ENCODE assay signal across 13 mouse cellular contexts in genomic region chr10:78316228-78317087, GRCm38 (mm10). TPM values are rescaled to one million over a fixed set of nuclear protein-coding genes. Genes with fewer than 3 reads are reported as not detected.
DNase-seq lines count a peak whose midpoint lies in the region; ATAC-seq and TF ChIP-seq lines count a peak whose summit lies in the region.
"Had no signal": no experiment of that assay in that cellular context is flagged by ENCODE, and none has a peak within 500 bp of the region (broad histone marks: within the 10 kb centered on the region; RNA-seq: fewer than 3 reads in every experiment).

No protein-coding gene starts in this region.

- no peaks in the 10 kb centered on the region for H3K27me3 ChIP-seq in intestine, embryonic 16.5 days (replicated peaks; ENCODE audit: control insufficient read depth, insufficient read depth, low read length)
- no peaks in the 10 kb centered on the region for H3K27me3 ChIP-seq in intestine, embryonic 15.5 days (replicated peaks)
- H3K27me3 ChIP-seq in cerebellum, adult 2 months (ENCODE audit: control insufficient read depth, insufficient read depth, low read length): no peaks in the 10 kb centered on the region
- no peaks in the 10 kb centered on the region for H3K27me3 ChIP-seq in heart, embryonic 16.5 days (ENCODE audit: control insufficient read depth, insufficient read depth, low read length)
- H3K27me3 ChIP-seq: hindbrain, embryonic 12.5 days; liver, embryonic 13.5 days had no signal

- peak; percentile 68 to 70 for DNase-seq in cerebellum, adult 2 months
- no peak for DNase-seq in left cerebral cortex, adult 9 months (ENCODE audit: low spot score in 2 of 2)
- no peak for DNase-seq in thymus, postnatal 14 days
- DNase-seq: adrenal gland, adult 8-10 months; liver, embryonic 13.5 days; lung, postnatal 4 days; right cerebral cortex, postnatal 25 days had no signal

- 88% methylated on average over 15 of the region's 15 CpGs for WGBS in intestine, embryonic 16.5 days
- WGBS in intestine, embryonic 15.5 days: 84% methylated on average over 15 of the region's 15 CpGs
- WGBS in cerebellum, adult 2 months: 19% methylated on average over 15 of the region's 15 CpGs
- WGBS in heart, embryonic 16.5 days: 61% methylated on average over 15 of the region's 15 CpGs

- no peak overlapping the region for H3K4me2 ChIP-seq in intestine, embryonic 16.5 days (ENCODE audit: low read depth, low read length)
- H3K4me2 ChIP-seq in intestine, embryonic 15.5 days (replicated peaks): no peak overlapping the region
- H3K4me2 ChIP-seq in heart, embryonic 16.5 days (ENCODE audit: low read depth, low read length): no peak overlapping the region
- H3K4me2 ChIP-seq: hindbrain, embryonic 12.5 days; liver, embryonic 13.5 days had no signal

- peaks cover 42% of the 10 kb centered on the region for H3K4me1 ChIP-seq in intestine, embryonic 16.5 days (ENCODE audit: control insufficient read depth, insufficient read depth, low read length)
- H3K4me1 ChIP-seq in intestine, embryonic 15.5 days (replicated peaks): peaks cover 19% of the 10 kb centered on the region
- H3K4me1 ChIP-seq in brown adipose tissue, adult 24 weeks (ENCODE audit: control insufficient read depth, insufficient read depth, insufficient read length, low read length): peaks cover 11% of the 10 kb centered on the region
- peaks cover 75% of the 10 kb centered on the region for H3K4me1 ChIP-seq in cerebellum, adult 2 months (ENCODE audit: control insufficient read depth, insufficient read depth, low read length)
- peaks cover 19% of the 10 kb centered on the region for H3K4me1 ChIP-seq in heart, embryonic 16.5 days (ENCODE audit: control insufficient read depth, insufficient read depth, low read length)
- H3K4me1 ChIP-seq: hindbrain, embryonic 12.5 days had no signal

- no peak for ATAC-seq in intestine, embryonic 16.5 days
- no peak for ATAC-seq in intestine, embryonic 15.5 days
- ATAC-seq in heart, embryonic 16.5 days (replicated peaks; ENCODE audit: extremely low read depth, insufficient read depth, low FRiP score): no peak
- ATAC-seq: midbrain, embryonic 16.5 days had no signal

- H3K36me3 ChIP-seq in intestine, embryonic 16.5 days (ENCODE audit: control insufficient read depth, insufficient read depth, low read length): no peaks in the 10 kb centered on the region
- H3K36me3 ChIP-seq in intestine, embryonic 15.5 days: no peaks in the 10 kb centered on the region
- no peaks in the 10 kb centered on the region for H3K36me3 ChIP-seq in heart, embryonic 16.5 days (ENCODE audit: control insufficient read depth, insufficient read depth)
- H3K36me3 ChIP-seq: hindbrain, embryonic 12.5 days; liver, embryonic 13.5 days had no signal

- TF ChIP-seq CTCF in cerebellum, adult 2 months (IDR thresholded peaks at IDR 0.05; ENCODE audit: borderline replicate concordance, insufficient read depth, low read depth, low read length): no peak

- 0 out of 2 replicates have a peak overlapping the region, but pooled peaks have one; percentile 36 for H3K27ac ChIP-seq in intestine, embryonic 16.5 days (ENCODE audit: low read length)
- H3K27ac ChIP-seq in intestine, embryonic 15.5 days: no peak overlapping the region
- peak overlapping the region; percentile 15; the same call in 1 of the 2 replicates for H3K27ac ChIP-seq in brown adipose tissue, adult 24 weeks (replicated peaks; ENCODE audit: low read depth, low read length)
- peak overlapping the region; percentile 87 for H3K27ac ChIP-seq in cerebellum, adult 2 months (ENCODE audit: insufficient read depth, low read length)
- H3K27ac ChIP-seq in heart, embryonic 16.5 days (ENCODE audit: low read length): peak overlapping the region; percentile 36; the same call in 1 of the 2 replicates
- H3K27ac ChIP-seq: hindbrain, embryonic 12.5 days; liver, embryonic 13.5 days had no signal

- no peak overlapping the region for H3K4me3 ChIP-seq in intestine, embryonic 16.5 days (ENCODE audit: low read length)
- no peak overlapping the region for H3K4me3 ChIP-seq in intestine, embryonic 15.5 days (replicated peaks)
- no peak overlapping the region for H3K4me3 ChIP-seq in brown adipose tissue, adult 24 weeks (ENCODE audit: insufficient read depth, low read depth, low read length)
- H3K4me3 ChIP-seq in cerebellum, adult 2 months (replicated peaks; ENCODE audit: insufficient read depth, low read depth, low read length): no peak overlapping the region
- H3K4me3 ChIP-seq in heart, embryonic 16.5 days (ENCODE audit: low read length): no peak overlapping the region
- H3K4me3 ChIP-seq: hindbrain, embryonic 12.5 days; liver, embryonic 13.5 days had no signal

- no peaks in the 10 kb centered on the region for H3K9me3 ChIP-seq in intestine, embryonic 16.5 days (ENCODE audit: control insufficient read depth, low read length)
- no peaks in the 10 kb centered on the region for H3K9me3 ChIP-seq in intestine, embryonic 15.5 days
- no peaks in the 10 kb centered on the region for H3K9me3 ChIP-seq in heart, embryonic 16.5 days (replicated peaks; ENCODE audit: control insufficient read depth, low read length)
- H3K9me3 ChIP-seq: hindbrain, embryonic 12.5 days; liver, embryonic 13.5 days had no signal

- TF ChIP-seq POLR2A in cerebellum, adult 2 months (IDR thresholded peaks at IDR 0.05; ENCODE audit: borderline replicate concordance, insufficient read depth, low read length): no peak

- 0 out of 2 replicates have a peak overlapping the region, but pooled peaks have one; percentile 3 for H3K9ac ChIP-seq in intestine, embryonic 16.5 days (ENCODE audit: low read depth, low read length)
- no peak overlapping the region for H3K9ac ChIP-seq in intestine, embryonic 15.5 days
- H3K9ac ChIP-seq in heart, embryonic 16.5 days (ENCODE audit: low read length): 0 out of 2 replicates have a peak overlapping the region, but pooled peaks have one; percentile 17
- H3K9ac ChIP-seq: hindbrain, embryonic 12.5 days; liver, embryonic 13.5 days had no signal

RNA-seq across cellular contexts. Expression of gene Agpat3, which starts 35.8 kb away (rescaled TPM):
- polyA plus RNA-seq in intestine, embryonic 16.5 days (2015; fragmentation: Nextera tagmentation; extraction: Ambion mirVana): 30.0 and 42.5 TPM in 2 replicates
- 58.2 and 70.6 TPM in 2 replicates for polyA plus RNA-seq in intestine, embryonic 15.5 days (2015; fragmentation: Nextera tagmentation; extraction: Ambion mirVana)
- polyA plus RNA-seq in brown adipose tissue, adult 24 weeks (2012; ENCODE audit: insufficient read depth, insufficient read length, missing spikeins): 311 and 438 TPM in 2 replicates
- polyA plus RNA-seq in cerebellum, adult 2 months (2012; rRNA removed): 246 and 256 TPM in 2 replicates
- polyA plus RNA-seq in heart, embryonic 16.5 days (2015; fragmentation: Nextera tagmentation; extraction: Ambion mirVana): 56.6 and 69.5 TPM in 2 replicates

Comparison
In these comparisons a context has a peak if more than half of its experiments do, and no peak if none do; other contexts are left out.
1. DNase-seq: peak in cerebellum, adult 2 months (2 of 2); none in left cerebral cortex, adult 9 months (0 of 2) and thymus, postnatal 14 days (single experiment).